Mouse (Mus musculus) megakaryocyte, embryonic 14.5 days (primary cell): Measurements from ENCODE around the gene Ccnd3.

Experiments
- FLI1 ChIP-seq: IDR thresholded peaks from 2 replicates; pipeline ENCODE4 v1.6.1; 2012; ENCODE audit warnings: low read length, inconsistent platforms, mixed read lengths
- GATA1 ChIP-seq: IDR thresholded peaks from 3 replicates; pipeline ENCODE4 v1.6.1; 2012; ENCODE audit warnings: mixed read lengths, low read length, inconsistent platforms, borderline replicate concordance

- no peak for TF ChIP-seq GATA1
- TF ChIP-seq FLI1, result no peak
Observed at GRCm38 (mm10) chr17:47599511-47600297, 94.9 kb downstream of the Ccnd3 start.
